Mouse (Mus musculus): Measurements from ENCODE around the gene Atp13a2. TPM values are rescaled to one million over a fixed set of nuclear protein-coding genes. Genes with fewer than 3 reads are reported as not detected.
A peak's percentile ranks its signal among the peaks of the same experiment; 100 is the strongest.

The Atp13a2 gene
- 140 TPM in 2 replicates for polyA plus RNA-seq (2015; fragmentation: Nextera tagmentation; extraction: Ambion mirVana)

GRCm38 (mm10) chr4:140986711-140987395, at the start of gene Atp13a2:
Gene Atp13a2 (plus strand): TSS chr4:140986873.
- Histone ChIP-seq H3K4me3 (peak within 1 kb of the TSS; percentile 97), H3K36me3 (peaks cover 4% of the 10 kb centered on the region), H3K9ac (peak within 1 kb of the TSS; percentile 99), H3K4me1 (replicated peaks) (peaks cover 52% of the 10 kb centered on the region), H3K27ac (peak within 1 kb of the TSS; percentile 92), H3K9me3 (no peaks in the 10 kb centered on the region), H3K4me2 (peak within 1 kb of the TSS; percentile 90), H3K27me3 (no peaks in the 10 kb centered on the region)
- peak; percentile 88 for ATAC-seq (ENCODE audit: low FRiP score)
- WGBS, result under 1% methylated on average over 58 of the region's 58 CpGs

- Histone ChIP-seq H3K36me3 (no peaks in the 10 kb centered on the region), H3K9ac (no peak overlapping the region), H3K9me3 (no peaks in the 10 kb centered on the region), H3K27ac (no peak overlapping the region), H3K27me3 (0 out of 2 replicates have a peak, but pooled peaks cover 3% of the 10 kb centered on the region), H3K4me2 (no peak overlapping the region), H3K4me3 (no peak overlapping the region), H3K4me1 (replicated peaks) (no peaks in the 10 kb centered on the region)
- no peak for ATAC-seq (ENCODE audit: low FRiP score)
- WGBS, result 91% methylated on average over 12 of the region's 12 CpGs
Observed at GRCm38 (mm10) chr4:140944356-140944755, 42.3 kb upstream of the Atp13a2 start.

GRCm38 (mm10) chr4:140944961-140945442, 41.7 kb upstream of the Atp13a2 start:
- no peak overlapping the region for H3K9ac ChIP-seq
- no peak overlapping the region for H3K4me3 ChIP-seq
- H3K9me3 ChIP-seq, result no peaks in the 10 kb centered on the region
- no peak overlapping the region for H3K4me2 ChIP-seq
- no peaks in the 10 kb centered on the region for H3K36me3 ChIP-seq
- ATAC-seq (ENCODE audit: low FRiP score), result no peak
- 0 out of 2 replicates have a peak, but pooled peaks cover 3% of the 10 kb centered on the region for H3K27me3 ChIP-seq
- no peaks in the 10 kb centered on the region for H3K4me1 ChIP-seq (replicated peaks)
- no peak overlapping the region for H3K27ac ChIP-seq
- WGBS, result 77% methylated on average over 5 of the region's 5 CpGs

GRCm38 (mm10) chr4:140945571-140945970, 41.1 kb upstream of the Atp13a2 start:
- H3K4me1 ChIP-seq (replicated peaks), result no peaks in the 10 kb centered on the region
- no peaks in the 10 kb centered on the region for H3K9me3 ChIP-seq
- H3K9ac ChIP-seq, result no peak overlapping the region
- 0 out of 2 replicates have a peak, but pooled peaks cover 3% of the 10 kb centered on the region for H3K27me3 ChIP-seq
- H3K36me3 ChIP-seq, result no peaks in the 10 kb centered on the region
- H3K4me3 ChIP-seq, result no peak overlapping the region
- no peak overlapping the region for H3K27ac ChIP-seq
- no peak overlapping the region for H3K4me2 ChIP-seq
- WGBS, result 94% methylated on average over 4 of the region's 4 CpGs
- no peak for ATAC-seq (ENCODE audit: low FRiP score)

- H3K36me3 ChIP-seq, result no peaks in the 10 kb centered on the region
- ATAC-seq (ENCODE audit: low FRiP score), result no peak
- 88% methylated on average over 4 of the region's 4 CpGs for WGBS
- H3K9ac ChIP-seq, result no peak overlapping the region
- no peak overlapping the region for H3K4me3 ChIP-seq
- H3K4me1 ChIP-seq (replicated peaks), result no peaks in the 10 kb centered on the region
- H3K27ac ChIP-seq, result no peak overlapping the region
- no peaks in the 10 kb centered on the region for H3K9me3 ChIP-seq
- H3K27me3 ChIP-seq, result 0 out of 2 replicates have a peak, but pooled peaks cover 3% of the 10 kb centered on the region
- H3K4me2 ChIP-seq, result no peak overlapping the region
Observed at GRCm38 (mm10) chr4:140946048-140946447, 40.6 kb upstream of the Atp13a2 start.

GRCm38 (mm10) chr4:140946580-140947205, 40.0 kb upstream of the Atp13a2 start:
- WGBS, result 80% methylated on average over 14 of the region's 14 CpGs
- no peak overlapping the region for H3K4me3 ChIP-seq

GRCm38 (mm10) chr4:140947487-140948440, 38.9 kb upstream of the Atp13a2 start:
- Histone ChIP-seq H3K27ac (no peak overlapping the region), H3K9me3 (no peaks in the 10 kb centered on the region), H3K9ac (no peak overlapping the region), H3K36me3 (no peaks in the 10 kb centered on the region), H3K4me3 (no peak overlapping the region), H3K27me3 (0 out of 2 replicates have a peak, but pooled peaks cover 3% of the 10 kb centered on the region), H3K4me1 (replicated peaks) (no peaks in the 10 kb centered on the region), H3K4me2 (no peak overlapping the region)
- ATAC-seq (ENCODE audit: low FRiP score), result no peak
- 82% methylated on average over 12 of the region's 12 CpGs for WGBS

More at GRCm38 (mm10) chr4:140946580-140947205, 40.0 kb upstream of the Atp13a2 start:
- Histone ChIP-seq H3K4me1 (replicated peaks) (no peaks in the 10 kb centered on the region), H3K4me2 (no peak overlapping the region), H3K9ac (0 out of 2 replicates have a peak overlapping the region, but pooled peaks have one; percentile 13), H3K36me3 (no peaks in the 10 kb centered on the region), H3K27me3 (0 out of 2 replicates have a peak, but pooled peaks cover 3% of the 10 kb centered on the region), H3K9me3 (no peaks in the 10 kb centered on the region), H3K27ac (no peak overlapping the region)
- ATAC-seq (ENCODE audit: low FRiP score), result no peak

- Histone ChIP-seq H3K9me3 (no peaks in the 10 kb centered on the region), H3K4me3 (no peak overlapping the region), H3K27ac (no peak overlapping the region), H3K36me3 (no peaks in the 10 kb centered on the region), H3K9ac (no peak overlapping the region), H3K4me1 (replicated peaks) (no peaks in the 10 kb centered on the region), H3K4me2 (no peak overlapping the region), H3K27me3 (0 out of 2 replicates have a peak, but pooled peaks cover 3% of the 10 kb centered on the region)
- ATAC-seq (ENCODE audit: low FRiP score), result no peak
- WGBS, result 89% methylated on average over 6 of the region's 6 CpGs
Observed at GRCm38 (mm10) chr4:140948481-140948880, 38.2 kb upstream of the Atp13a2 start.

- H3K27ac ChIP-seq, result no peak overlapping the region
- H3K36me3 ChIP-seq, result no peaks in the 10 kb centered on the region
- H3K4me3 ChIP-seq, result no peak overlapping the region
- no peak overlapping the region for H3K4me2 ChIP-seq
- no peaks in the 10 kb centered on the region for H3K9me3 ChIP-seq
- 0 out of 2 replicates have a peak, but pooled peaks cover 3% of the 10 kb centered on the region for H3K27me3 ChIP-seq
- H3K9ac ChIP-seq, result no peak overlapping the region
- no peaks in the 10 kb centered on the region for H3K4me1 ChIP-seq (replicated peaks)
- WGBS, result 81% methylated on average over 8 of the region's 8 CpGs
- no peak for ATAC-seq (ENCODE audit: low FRiP score)
Observed at GRCm38 (mm10) chr4:140949052-140949451, 37.6 kb upstream of the Atp13a2 start.

- Histone ChIP-seq H3K27ac (no peak overlapping the region), H3K9ac (no peak overlapping the region), H3K4me3 (no peak overlapping the region), H3K27me3 (0 out of 2 replicates have a peak, but pooled peaks cover 3% of the 10 kb centered on the region), H3K4me1 (replicated peaks) (no peaks in the 10 kb centered on the region), H3K9me3 (no peaks in the 10 kb centered on the region), H3K4me2 (no peak overlapping the region), H3K36me3 (no peaks in the 10 kb centered on the region)
- no peak for ATAC-seq (ENCODE audit: low FRiP score)
- 88% methylated on average over 16 of the region's 16 CpGs for WGBS
Observed at GRCm38 (mm10) chr4:140949616-140950015, 37.1 kb upstream of the Atp13a2 start.

- H3K36me3 ChIP-seq, result no peaks in the 10 kb centered on the region
- no peaks in the 10 kb centered on the region for H3K4me1 ChIP-seq (replicated peaks)
- no peak for ATAC-seq (ENCODE audit: low FRiP score)
- H3K27me3 ChIP-seq, result 0 out of 2 replicates have a peak, but pooled peaks cover 8% of the 10 kb centered on the region
- no peak overlapping the region for H3K27ac ChIP-seq
- H3K4me3 ChIP-seq, result no peak overlapping the region
- H3K4me2 ChIP-seq, result no peak overlapping the region
- H3K9me3 ChIP-seq, result no peaks in the 10 kb centered on the region
- no peak overlapping the region for H3K9ac ChIP-seq
- 67% methylated on average over 3 of the region's 3 CpGs for WGBS
Observed at GRCm38 (mm10) chr4:140950574-140950973, 36.1 kb upstream of the Atp13a2 start.

Measured in hindbrain, embryonic 13.5 days (tissue).